Mouse (Mus musculus) spleen, adult 2 months (tissue): Measurements from ENCODE around the gene Gsto1.

Experiments
- CTCF ChIP-seq: fragments of 200-500 bp; IDR thresholded peaks from 2 replicates; pipeline ENCODE4 v1.5.1; 2011; ENCODE audit warnings: mild to moderate bottlenecking, inconsistent platforms; ENCODE audit not compliant: insufficient read depth, insufficient read length, insufficient replicate concordance; ENCODE audit errors: extremely low read depth
- POLR2A ChIP-seq: fragments of 200-500 bp; IDR thresholded peaks from 2 replicates; pipeline ENCODE4 v1.6.1; 2011; ENCODE audit warnings: low read depth, low read length, inconsistent platforms

GRCm38 (mm10) chr19:47900012-47900411, 45.2 kb downstream of the Gsto1 start:
- TF ChIP-seq CTCF (peak; percentile 44; the same call in 1 of the 2 replicates), POLR2A (no peak)
